Mouse (Mus musculus) fibroblast of lung, adult 2 months (primary cell): ENCODE measurements around the gene Nabp1.
A peak's percentile ranks its signal among the peaks of the same experiment; 100 is the strongest.

Experiments used
- DNase-seq: peaks from one replicate; pipeline ENCODE4 v3.0.0-alpha.2; 2011; ENCODE audit warnings: low read depth

The Nabp1 gene

GRCm38 (mm10) chr1:51478262-51479026 lies at the start of gene Nabp1:
Nabp1 (minus strand) TSS chr1:51478425.
- peak; percentile 97 for DNase-seq

- DNase-seq: no peak
These were observed 47.5 kb upstream of the Nabp1 start for GRCm38 (mm10) chr1:51525563-51526265.

GRCm38 (mm10) chr1:51521651-51522050 lies 43.4 kb upstream of the Nabp1 start:
- no peak for DNase-seq

GRCm38 (mm10) chr1:51520246-51520780 lies 42.1 kb upstream of the Nabp1 start:
- DNase-seq: no peak

GRCm38 (mm10) chr1:51519112-51519511 lies 40.9 kb upstream of the Nabp1 start:
- no peak for DNase-seq

GRCm38 (mm10) chr1:51515625-51516024 lies 37.4 kb upstream of the Nabp1 start:
- DNase-seq: no peak

GRCm38 (mm10) chr1:51515041-51515440 lies 36.8 kb upstream of the Nabp1 start:
- no peak for DNase-seq

GRCm38 (mm10) chr1:51514379-51514778 lies 36.2 kb upstream of the Nabp1 start:
- DNase-seq: no peak

GRCm38 (mm10) chr1:51513059-51513713 lies 35.0 kb upstream of the Nabp1 start:
- no peak for DNase-seq

GRCm38 (mm10) chr1:51512326-51512725 lies 34.1 kb upstream of the Nabp1 start:
- DNase-seq: no peak

GRCm38 (mm10) chr1:51509776-51510175 lies 31.6 kb upstream of the Nabp1 start:
- no peak for DNase-seq

- no peak for DNase-seq
These were observed 30.9 kb upstream of the Nabp1 start for GRCm38 (mm10) chr1:51509083-51509482.

- DNase-seq: no peak
These were observed 30.3 kb upstream of the Nabp1 start for GRCm38 (mm10) chr1:51508543-51508942.

GRCm38 (mm10) chr1:51507436-51507835 lies 29.2 kb upstream of the Nabp1 start:
- DNase-seq: no peak

- DNase-seq: no peak
These were observed 28.0 kb upstream of the Nabp1 start for GRCm38 (mm10) chr1:51506236-51506635.

- no peak for DNase-seq
These were observed 27.4 kb upstream of the Nabp1 start for GRCm38 (mm10) chr1:51505632-51506031.

- DNase-seq: no peak
These were observed 24.8 kb upstream of the Nabp1 start for GRCm38 (mm10) chr1:51503055-51503454.

- DNase-seq: no peak
These were observed 24.1 kb upstream of the Nabp1 start for GRCm38 (mm10) chr1:51502353-51502752.

GRCm38 (mm10) chr1:51501251-51501650 lies 23.0 kb upstream of the Nabp1 start:
- no peak for DNase-seq

GRCm38 (mm10) chr1:51498601-51499098 lies 20.4 kb upstream of the Nabp1 start:
- no peak for DNase-seq

GRCm38 (mm10) chr1:51496163-51496562 lies 17.9 kb upstream of the Nabp1 start:
- DNase-seq: no peak

- DNase-seq: no peak
These were observed 15.5 kb upstream of the Nabp1 start for GRCm38 (mm10) chr1:51493592-51494307.
